Mouse (Mus musculus): ENCODE measurements at regions not wholly inside any gene's neighbourhood (a gene's known extent, or its start where the extent isn't known, plus 50 kb on each side); places are given as distances from the start of the nearest gene placed in this dataset.
A peak's percentile ranks its signal among the peaks of the same experiment; 100 is the strongest.

DNA sequence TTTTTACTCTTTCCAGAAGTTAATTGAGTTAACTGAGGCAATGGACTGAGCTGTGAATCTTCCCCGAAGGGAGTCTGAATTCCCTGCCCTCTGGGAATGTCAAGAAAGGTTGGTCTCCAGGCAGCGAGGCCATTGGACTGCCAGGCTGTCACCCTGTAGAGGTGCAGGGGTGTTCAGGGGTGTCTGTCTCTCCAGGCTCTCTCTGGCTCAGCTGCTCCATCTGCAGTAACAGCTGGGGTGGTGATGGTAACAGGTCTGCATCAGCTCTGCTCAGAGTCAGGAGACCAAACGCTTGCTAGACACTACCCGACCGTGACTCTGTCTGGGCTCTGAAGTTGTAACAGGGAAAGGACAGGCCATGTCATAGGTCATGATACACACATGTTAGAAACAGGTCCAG, 154.9 kb downstream of the Rps24 start:
- DNase-seq: no peak

DNA sequence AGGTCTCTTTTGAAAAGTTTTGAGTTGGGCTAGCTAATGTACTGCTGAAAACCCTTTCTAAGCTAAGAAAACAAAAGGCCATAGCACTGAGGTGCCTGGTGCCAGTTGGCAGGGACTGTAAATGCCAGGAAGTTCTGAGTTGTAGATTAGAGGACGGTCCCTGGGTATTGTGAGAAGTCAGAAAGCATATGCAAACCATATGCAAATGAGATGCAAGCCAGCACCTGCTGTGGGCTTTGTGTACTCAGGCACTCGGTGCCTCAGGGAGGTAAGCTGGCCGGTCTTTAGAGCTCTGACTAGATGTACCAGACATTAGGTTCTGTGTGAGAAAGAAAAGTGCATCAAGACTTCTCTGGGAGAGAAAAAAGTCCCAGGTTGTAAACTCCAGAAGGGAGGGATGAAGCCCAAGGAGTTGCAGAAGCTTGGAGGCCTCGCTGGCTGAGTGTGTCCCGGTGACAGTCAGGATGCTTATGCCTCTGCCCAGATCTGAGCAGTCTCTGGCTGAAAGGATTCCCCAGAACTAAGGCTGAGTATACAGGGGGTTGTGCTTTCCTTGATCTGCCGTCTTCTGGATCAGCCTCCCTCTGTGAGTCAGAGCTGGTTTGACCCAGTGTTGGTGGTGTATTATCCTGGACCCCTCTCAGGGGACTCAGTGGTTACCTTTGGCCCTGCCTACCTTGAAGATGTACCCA, 157.3 kb downstream of the Rps24 start:
- DNase-seq: no peak

DNA sequence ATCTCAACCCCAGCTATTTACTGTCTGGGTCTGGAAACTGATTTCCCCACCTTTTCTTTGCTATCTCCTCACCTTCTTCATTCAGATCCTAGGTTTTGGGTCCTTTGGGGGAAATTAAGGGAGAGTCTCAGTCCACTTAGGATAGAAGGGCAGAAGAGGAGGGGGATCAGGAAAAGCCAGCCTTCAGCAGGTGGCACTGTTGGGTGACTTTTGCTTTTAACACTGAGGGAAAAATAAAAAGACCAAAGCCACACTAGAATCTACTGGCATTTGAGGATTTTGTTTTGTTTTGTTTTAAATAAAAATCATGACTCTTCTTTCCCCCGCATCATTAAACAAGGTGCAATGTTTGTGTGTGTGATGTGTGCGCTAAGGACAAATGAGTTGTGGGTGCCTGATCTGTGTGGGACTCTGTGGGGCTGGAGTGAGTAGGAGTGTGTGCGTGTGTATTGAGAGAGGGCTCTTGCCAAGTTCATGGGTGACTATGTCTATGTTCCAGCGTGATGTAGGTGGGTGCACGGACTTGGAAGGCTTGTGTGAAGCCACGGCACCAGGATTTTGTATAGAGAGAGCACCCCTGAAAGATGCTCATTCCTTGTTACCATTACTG, 159.4 kb downstream of the Rps24 start:
- DNase-seq: peak in 1 of 2 experiments; percentile 45

DNA sequence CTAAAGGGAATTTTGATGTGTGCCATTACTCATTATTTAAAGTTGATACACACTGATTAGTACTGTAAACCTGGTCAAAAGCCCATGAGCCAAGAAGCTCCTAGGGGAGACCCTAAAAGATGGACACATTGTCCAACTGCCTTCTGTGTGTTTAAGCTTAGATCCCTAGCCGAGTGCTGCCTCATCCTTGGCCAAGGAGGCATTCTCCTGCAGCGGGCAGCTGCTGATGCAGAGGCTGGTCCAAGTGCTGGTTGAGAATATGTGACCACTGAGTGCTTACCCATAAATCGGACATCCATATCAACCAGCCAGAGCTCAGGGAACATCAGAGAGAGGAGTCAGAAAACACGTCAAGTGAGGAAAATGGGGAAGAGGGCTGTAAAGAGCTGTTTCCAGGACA, 160.8 kb downstream of the Rps24 start:
- DNase-seq: no peak

DNA sequence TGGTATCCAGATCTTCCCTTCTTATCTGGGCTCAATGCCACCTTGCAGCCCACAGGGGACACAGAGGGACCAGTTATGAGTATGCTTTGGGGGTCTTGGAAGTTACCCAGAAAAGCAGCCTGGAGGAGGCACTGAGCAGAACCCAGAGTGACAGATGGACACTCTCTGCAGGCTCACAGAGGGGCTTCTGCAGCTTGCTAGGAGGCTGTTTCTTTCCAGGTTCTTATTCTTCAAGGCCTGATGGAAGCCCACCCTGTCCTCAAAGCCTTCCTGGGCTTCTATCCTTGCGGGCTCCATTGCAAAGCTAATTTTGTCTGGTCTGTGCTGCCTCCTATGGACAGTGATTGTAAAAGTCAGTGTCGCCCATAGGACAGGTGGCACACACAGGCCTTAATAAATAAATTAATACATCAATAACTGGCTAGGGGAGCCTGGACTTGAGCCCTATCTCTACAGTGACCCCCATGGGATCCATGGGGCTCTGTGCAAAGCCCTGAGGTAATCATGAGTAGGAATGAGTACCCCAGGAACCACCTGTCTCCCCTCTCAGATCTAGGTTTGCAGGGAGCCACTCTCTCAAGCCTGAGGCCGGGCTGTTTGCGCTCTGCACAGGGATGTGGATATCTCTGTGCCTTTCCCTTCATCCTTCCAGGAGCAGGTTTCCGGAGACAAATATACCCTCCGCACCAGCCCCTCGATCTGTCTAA, 163.4 kb downstream of the Rps24 start:
- DNase-seq: peak; percentile 64 to 75

DNA sequence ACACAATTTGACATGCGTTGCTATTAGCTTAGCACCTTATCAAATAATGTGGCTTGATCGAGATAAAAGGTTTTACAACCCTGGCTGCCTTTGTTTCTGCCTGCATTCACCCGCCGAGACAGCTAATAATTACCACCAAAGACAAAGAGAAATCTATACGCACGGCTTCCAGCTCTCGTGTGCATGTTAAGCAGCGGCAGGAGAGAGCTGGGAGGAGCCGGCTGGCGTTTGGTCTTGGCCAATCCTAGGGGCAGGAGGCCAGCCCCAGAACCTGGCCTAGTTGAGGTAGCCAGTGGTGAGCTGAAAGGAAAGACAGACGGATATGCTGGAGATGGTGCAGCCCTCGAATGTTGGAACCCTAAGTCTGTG, 164.0 kb downstream of the Rps24 start:
- DNase-seq: peak in 1 of 2 experiments; percentile 27

DNA sequence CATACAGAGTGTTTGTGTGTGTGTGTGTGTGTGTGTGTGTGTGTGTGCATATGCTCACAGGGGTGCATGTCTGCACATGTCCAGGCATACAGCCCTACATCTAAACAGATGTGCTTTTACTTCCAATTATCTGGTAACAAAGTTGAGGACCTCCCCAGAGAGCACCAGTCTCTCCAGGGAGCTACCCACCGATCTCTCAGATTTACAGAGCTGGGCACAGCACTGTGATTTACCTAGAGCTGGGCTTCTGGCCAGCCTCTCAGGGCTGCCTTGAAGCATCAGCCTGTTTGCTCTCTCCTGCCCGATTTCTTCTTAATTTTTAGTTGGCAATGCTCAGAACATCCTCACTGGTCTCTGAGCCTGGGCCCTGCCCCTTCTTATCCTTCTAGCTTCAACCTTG, 165.7 kb downstream of the Rps24 start:
- peak in 1 of 2 experiments; percentile 37 for DNase-seq

DNA sequence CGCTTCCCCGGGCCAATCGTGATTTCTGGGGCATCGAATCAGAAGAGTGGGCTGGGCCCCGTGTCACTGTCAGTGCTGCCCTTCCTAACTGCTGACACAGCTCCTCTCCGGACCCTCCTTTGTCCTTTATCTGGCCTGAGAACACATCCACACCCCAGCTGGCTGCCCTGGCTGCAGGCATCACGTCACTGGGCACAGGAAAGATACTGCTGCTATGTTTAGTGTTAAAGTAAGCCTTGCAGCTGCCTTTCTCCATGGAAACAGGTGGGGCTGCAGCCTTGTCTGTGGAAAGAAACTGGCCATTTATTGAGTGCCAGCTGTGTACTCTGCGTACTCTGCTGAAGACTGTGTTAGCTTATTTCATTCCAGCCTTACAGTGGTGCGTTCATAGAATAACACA, 168.7 kb downstream of the Rps24 start:
- no peak for DNase-seq

DNA sequence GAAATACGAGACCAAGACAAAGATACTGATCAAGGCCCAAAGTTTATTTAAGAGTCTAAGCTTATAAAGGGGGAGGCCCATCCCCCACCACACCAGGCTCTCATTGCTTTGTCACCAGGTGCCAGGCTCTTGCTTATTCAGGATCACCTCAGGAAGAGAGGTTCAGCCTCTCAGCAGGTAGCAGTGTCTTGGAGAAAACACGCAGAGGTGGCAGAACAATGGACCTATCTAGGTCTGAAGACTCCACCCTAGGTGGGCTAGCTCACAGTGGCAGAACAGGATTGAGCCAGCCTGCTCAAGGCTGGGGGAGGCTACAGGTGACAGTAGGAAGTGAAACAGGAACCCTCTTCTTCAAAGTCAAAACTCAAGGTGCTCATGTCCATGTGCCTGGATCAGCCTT, 174.9 kb downstream of the Rps24 start:
- DNase-seq: no peak

DNA sequence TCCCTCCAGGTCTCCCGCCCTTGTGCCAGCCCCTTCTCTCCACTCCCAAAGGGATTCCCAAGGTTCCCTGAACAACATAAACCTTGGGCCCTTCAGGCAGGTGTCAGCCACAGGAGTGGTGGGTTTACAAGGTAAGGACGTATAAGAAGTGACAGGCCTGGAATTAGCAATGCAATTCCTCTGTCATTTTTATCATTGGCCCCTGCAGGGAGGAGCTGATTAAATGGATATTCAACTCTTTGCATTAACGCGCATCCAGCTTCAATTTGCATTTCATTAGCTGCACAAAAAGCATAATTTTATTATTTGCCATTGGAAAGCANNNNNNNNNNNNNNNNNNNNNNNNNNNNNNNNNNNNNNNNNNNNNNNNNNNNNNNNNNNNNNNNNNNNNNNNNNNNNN, 178.3 kb downstream of the Rps24 start:
- no peak for DNase-seq
